Mouse (Mus musculus) bone marrow macrophage, adult 2 months (primary cell): ENCODE measurements around the gene Snx18.

Source experiments
- CTCF ChIP-seq: IDR thresholded peaks from 2 replicates; pipeline ENCODE4 v1.5.1; 2012; ENCODE audit warnings: low read depth, mild to moderate bottlenecking, low read length, moderate library complexity
- POLR2A ChIP-seq: IDR thresholded peaks from 2 replicates; pipeline ENCODE4 v1.6.1; 2012; ENCODE audit warnings: mild to moderate bottlenecking, low read depth, low read length, borderline replicate concordance

DNA sequence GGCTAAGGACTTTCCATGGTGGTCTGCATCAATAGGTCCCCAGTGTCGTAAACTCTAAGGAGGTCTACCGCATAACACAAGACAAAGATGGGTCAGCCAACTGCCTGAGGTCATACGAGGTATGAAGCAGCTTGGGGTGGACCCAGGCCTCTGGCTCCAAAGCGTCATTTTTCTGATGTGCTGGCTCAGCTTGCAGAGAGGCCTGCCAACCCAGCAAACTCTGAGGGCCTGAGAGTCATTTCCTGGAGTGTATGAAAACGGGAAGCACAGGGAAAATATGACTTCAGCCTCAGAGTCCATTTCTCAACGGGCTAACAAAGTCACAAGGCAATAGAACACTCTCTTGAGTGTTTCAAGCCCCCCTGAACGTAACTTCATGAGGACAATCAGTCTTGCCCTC lies 28.9 kb downstream of the Snx18 start:
- TF ChIP-seq POLR2A (no peak), CTCF (no peak)
